Mouse (Mus musculus) liver, postnatal 0 days (tissue): ENCODE data around the gene Pcp2.

Experiments used
- CTCF ChIP-seq: sonication (generic); IDR thresholded peaks from 2 replicates; pipeline ENCODE4 v1.5.1; 2016; ENCODE audit warnings: antibody characterized with exemption, low read depth
- EP300 ChIP-seq: IDR thresholded peaks from 2 replicates; pipeline ENCODE4 v1.6.1; 2016; ENCODE audit warnings: antibody characterized with exemption, low read depth, mild to moderate bottlenecking

DNA sequence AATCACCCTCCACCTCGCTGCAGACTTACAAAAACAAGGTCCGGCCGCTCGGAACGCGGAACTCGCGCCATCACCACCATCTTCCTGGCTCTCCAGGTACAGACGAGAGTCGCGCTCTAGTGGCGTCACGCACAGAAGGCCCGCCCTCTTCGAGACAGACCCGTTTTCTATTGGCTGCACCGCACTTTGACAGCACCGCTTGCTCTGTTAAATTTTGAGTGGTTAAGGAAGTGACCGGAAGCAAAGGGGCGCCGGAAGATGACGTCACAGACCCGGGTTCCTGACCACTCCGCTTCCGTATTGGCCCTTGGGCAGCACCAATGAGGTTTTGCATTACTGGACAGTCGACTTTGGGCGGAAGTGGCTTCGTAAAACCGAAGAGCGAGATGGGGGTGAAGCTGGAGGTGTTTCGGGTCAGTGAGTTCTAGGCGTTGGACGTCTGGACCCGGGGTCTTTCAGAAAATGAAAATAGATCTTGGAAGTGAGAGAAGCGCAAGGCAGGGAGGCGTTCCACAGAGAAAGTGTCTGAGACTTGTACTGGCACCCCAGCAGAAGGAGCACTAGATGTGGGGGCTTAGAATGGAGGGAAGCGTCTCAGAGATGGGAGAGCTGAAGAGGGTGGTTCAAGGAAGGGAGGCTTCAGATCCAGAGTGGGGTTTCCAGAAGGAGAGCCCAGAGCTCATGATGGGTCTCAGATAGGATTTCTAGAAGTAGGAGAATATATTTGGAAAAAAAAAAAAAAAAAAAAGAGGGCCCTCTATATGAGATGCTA, 4.0 kb downstream of the Pcp2 start, which contains the start of the genes Xab2 and Pet100:
- TF ChIP-seq CTCF (no peak), EP300 (peak; percentile 73; the same call in 1 of the 2 replicates)
